Mouse (Mus musculus): ENCODE results near the gene Trabd.

Gene Trabd

DNA sequence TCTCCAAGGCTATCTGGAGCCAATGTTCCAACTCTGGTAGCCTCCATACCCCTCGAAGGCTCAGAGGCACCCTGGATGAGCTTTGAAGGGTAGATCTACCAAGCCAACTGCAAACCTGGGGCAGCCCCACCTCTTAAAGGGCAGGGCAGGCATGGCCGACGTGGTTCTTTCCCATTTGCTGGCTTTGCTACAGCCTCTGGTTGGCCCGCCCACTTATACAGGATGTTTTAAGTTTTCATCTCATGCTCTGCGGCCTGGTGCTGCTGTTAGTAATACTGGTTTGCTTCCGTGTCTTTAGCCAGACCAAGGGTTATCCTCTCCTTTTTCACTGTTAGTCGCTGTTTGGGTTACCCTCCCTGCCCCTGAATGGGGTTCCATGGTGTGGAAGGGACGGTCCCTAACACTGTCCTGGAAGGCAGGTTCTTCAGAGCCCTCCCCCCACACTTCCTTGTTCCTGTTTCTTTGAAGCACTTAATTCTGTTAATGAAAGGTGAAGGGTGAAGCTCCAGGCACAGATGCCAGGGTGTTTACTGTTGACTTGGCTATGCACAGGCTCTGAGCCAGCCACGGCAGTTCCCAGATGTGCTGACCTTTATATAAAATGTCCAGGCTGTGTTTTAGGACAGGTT, 3.4 kb downstream of the Trabd start:
- DNase-seq (ENCODE audit: low spot score) = no peak

DNA sequence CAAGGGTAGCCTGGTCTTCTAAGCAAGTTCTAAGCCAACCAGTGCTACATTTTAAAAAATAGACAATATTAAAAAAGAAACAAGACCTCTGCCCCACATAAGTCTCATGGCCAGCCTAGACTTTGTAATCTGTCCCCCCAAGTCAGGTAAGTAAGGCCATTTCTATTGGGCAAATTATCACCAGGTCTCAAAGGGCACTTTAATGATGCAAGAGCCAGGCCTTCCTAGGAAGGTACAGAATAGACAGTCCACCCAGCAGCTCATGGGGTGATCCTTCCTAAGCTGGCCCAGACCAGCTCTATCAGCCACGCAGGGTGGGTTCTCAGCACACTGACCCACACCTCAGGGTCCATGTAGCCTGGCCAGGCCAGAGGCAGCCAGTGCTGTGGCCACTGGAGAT, 9.0 kb downstream of the Trabd start:
- DNase-seq (ENCODE audit: low spot score) = no peak

DNA sequence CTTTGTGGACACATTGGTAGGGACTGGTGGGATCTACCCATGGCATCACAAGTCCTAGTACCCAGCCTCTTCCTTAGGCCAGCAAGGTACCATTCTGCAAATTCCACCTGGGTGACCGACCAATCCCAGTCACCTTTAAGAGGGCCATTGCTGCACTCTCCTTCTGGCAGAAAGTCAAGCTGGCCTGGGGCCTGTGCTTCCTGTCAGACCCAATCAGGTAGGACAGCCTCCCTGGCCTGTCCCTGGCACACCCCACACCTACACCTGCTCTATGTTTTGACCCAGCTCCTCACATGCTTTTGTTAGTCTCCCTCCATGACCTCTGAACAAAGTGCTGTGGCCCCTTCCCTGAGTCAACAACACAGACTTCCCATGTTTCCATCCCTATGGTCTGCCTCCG, 9.9 kb downstream of the Trabd start:
- no peak for DNase-seq (ENCODE audit: low spot score)

DNA sequence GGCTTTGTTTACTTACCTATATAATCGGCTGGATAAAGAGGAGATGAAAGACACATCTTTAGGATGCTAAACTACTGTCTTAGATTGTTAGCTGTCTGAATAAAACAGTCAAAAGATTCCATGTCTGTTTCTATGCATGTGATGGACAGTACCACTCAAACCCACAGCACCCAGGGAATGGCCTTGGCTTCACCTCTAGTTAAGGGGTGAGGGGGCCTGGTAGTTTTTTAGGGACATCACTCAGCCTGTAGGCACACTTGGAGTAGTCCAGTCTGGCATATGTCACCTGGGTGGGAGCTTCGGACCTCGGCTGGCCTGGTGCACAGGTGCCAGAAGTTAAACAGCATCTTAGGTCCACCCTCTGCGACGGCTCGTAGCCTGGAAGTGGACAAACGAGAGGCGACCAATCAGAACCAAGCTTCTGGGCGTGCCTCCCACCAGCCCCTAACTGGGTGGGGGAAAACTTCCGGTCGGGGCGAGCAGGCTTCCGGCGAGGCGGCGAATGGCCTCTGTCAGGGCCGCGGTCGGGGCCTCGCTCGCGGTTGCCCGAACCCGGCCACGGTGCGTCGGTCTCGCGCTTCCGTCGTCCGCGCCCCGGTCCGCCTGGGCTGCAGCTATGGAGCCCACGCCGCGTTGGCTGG, 13.8 kb downstream of the Trabd start, which contains the start of gene Selenoo:
TSS of gene Selenoo (plus strand) at position 478 of the 641 bp plus-strand sequence.
- DNase-seq (ENCODE audit: low spot score) = peak; percentile 86

DNA sequence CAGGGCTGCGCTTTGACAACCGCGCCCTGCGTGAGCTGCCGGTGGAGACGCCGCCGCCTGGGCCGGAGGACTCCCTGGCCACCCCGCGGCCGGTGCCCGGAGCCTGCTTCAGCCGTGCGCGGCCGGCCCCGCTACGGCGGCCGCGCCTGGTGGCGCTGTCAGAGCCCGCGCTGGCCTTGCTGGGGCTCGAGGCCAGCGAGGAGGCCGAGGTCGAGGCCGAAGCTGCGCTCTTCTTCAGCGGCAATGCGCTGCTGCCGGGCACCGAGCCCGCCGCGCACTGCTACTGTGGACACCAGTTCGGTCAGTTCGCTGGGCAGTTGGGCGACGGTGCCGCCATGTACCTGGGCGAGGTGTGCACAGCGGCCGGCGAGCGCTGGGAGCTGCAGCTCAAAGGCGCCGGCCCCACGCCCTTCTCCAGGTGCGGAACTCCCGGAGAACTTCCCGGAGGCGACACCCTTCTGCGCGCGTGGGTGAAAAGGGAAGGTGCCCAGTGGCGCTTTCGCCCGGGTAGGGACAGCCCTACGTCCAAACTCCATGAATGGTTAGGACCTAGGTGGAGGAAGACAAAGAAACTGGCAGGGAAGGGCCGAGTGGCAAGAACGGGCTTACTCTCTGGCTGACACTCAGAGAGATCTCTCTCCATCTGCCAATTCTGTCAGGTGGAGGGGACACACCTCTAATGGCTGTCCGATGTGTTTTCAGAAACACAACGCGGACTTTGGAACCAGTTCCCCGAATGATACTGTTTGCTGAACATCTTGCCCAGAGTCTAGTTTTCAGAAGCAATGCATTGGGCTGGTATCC, 14.5 kb downstream of the Trabd start:
- DNase-seq (ENCODE audit: low spot score) = peak; percentile 33

DNA sequence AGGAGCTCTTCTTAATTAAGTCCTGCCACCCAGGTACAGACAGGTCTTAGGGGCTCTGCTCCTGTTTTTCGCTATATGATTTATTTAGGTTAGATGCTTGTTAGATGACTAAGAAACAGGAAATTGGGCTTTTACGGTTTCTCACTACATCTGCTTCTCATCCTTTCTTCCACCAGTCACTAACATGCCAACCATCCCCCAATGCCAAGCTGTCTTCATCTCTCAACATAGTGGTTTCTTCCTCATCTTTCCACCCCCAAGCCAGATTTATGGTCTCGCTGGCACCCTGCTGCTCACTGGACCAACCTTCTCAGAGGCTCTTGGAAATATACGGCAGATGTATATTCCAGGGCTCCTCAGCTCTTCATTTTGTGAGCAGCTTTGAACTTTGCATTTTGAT, 15.7 kb downstream of the Trabd start:
- no peak for DNase-seq (ENCODE audit: low spot score)

DNA sequence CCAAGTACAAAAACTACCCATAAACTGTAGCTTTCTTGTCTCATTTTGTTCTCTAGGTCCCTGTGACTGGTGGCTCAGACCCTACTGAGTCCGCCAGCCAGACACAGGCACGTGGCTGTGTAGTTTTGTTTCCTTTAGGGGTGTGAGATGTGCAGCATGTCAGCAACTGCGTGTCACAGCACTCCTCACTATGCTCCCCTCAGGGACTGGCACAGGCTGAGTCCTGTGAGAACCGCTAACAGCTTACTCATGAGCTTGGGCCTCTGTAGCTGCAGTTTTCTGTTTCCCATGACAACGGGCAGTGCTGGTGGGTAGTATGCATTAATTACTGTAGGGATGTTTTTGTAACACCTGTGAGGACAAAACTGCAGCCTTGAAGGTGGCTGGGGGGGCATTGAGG, 17.3 kb downstream of the Trabd start:
- no peak for DNase-seq (ENCODE audit: low spot score)

DNA sequence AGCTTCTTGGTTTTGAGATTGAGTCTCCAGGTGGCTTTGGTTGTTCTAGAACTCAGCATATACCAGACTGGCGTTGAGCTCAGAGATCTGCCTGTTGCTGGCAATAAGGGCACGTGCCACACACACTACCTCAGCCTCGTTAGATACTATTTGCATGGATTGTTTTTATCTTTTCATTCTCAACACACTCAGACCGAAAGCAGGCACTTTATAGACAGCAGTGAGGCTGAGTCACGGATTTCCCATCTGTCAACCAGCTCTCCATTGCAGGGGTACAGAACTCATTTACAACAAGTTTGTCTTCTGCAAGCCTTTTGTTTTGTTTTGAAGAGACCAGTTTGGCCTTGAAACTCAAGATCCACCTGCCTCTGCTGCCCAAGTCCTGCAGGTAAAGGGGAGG, 22.5 kb downstream of the Trabd start:
- no peak for DNase-seq (ENCODE audit: low spot score)

DNA sequence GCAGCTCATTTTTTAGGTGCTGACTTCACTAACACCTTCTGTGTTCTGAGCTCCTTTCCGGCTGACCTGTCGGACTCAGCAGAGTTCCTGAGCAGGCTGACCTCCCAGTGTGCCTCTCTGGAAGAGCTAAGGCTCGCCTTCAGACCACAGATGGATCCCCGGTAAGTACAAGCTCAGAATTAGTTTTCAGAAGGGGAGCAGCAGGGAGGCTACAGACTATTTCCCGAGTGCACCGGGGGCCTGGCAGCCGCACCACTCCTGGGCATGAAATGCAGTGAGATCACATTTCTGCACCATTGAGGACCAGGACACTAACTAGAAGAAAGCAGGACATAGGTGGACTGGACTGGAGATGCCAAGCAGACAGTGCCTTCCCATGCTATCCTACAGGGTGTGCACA, 23.7 kb downstream of the Trabd start:
- no peak for DNase-seq (ENCODE audit: low spot score)

DNA sequence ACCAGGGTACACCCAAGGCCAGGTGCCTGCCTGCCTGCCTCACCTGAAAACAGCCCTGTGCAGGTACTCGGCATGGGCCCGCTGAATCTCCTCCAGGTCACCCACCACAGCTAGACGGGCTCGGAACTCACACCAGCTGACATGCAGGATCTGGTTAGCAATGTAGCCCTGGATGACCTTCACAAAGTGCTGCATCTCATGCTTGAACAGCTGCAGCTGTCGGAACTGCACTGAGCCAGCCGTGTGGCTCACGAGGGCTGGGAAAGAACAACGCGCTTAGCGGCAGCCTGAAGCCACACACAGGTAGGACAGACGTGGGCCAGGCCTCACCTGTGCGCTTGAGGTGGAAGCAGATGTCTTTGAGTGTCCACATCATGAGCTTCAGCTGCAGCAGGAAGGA, 25.9 kb downstream of the Trabd start:
- DNase-seq (ENCODE audit: low spot score) = no peak

DNA sequence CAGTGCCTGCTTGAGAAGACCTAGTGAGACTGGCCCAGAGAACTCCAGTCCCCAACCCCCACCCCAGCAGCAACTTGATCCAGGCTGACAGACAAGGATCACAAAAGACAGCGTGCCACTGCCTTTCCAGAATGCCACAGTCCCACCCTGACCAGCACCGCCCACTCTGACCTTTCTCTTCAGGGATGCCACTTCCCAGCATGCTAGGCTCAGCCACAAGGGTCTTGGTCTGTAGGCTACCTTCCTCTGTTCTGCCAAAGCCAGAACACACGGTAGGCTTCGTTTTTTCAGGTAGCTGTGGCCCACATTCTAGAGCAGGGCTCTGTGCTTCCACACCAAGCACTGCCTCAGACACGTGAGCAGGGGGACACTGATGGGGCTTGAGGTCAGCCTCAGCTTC, 27.7 kb downstream of the Trabd start:
- DNase-seq (ENCODE audit: low spot score) = no peak

DNA sequence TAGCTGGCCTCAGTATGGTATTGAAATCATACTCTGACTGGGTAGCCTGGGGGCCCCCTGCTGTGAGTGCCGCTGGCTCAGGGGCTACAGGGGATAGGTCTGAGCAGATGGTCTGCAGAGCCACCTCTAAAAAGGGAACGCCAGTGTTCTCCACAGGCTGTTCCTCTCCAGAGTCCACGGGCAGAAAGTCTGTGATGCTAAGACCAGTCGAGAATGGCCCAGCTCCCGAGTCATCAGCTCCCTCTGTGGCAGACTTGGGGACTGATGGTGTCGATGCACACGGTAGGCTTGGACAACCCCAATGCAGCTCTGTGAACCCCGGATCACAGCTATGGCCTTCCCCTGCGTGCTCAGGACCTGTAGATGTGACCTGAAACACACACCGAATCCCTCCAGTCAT, 29.0 kb downstream of the Trabd start:
- no peak for DNase-seq (ENCODE audit: low spot score)

DNA sequence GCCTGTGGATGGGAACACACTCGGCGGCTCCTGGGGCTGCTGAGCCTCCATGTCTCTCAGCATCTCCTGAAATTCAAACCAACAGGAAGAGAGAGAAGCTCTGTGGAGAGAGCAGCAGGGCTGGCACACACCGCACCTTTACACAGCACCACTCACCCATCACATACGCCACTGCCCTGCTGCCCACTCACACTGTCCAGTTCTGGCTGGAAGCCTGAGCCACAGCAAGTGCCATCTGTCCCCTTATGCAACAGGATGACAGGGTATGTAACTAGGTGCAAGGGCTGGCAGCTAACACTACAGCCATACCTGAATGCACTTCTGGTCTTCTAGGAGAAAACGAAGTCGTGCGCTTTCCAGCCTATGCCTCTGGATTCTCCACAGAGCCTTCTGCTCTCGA, 29.5 kb downstream of the Trabd start:
- DNase-seq (ENCODE audit: low spot score) = no peak

DNA sequence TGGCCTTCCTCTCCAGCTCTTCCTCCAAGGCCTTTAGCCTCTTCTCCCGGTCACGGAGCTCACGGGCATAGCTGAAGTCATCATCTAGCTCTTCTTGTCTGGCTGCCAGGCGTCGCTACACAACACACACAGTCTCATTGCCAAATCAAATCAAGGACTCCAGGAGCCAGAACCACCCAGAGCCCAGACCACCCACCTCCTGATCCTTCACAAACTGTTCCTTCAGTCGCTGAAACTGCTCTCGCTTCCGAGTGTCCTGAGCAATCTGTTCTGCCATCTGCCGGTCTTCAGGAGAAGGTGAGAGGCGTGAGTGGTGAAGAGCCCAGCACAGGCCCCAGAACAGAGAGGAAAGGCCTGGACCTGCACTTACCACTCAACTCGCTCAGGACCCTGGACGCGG, 31.1 kb downstream of the Trabd start:
- no peak for DNase-seq (ENCODE audit: low spot score)

DNA sequence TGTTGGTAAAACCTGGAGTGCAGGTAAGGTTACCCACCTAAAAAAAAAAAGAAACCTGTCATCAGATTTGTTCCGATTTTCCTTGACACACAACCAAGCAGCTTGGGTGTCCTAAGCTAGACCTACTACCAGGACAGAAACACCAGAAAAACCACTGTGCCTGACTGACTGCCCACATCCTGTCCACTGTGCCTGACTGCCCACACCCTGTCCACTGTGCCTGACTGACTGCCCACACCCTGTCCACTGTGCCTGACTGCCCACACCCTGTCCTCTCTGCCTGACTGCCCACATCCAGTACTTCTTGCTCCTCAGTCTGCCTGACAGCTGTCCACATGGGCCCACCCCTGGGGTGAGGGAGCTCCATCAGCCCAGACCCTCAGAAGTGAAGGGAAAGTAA, 32.1 kb downstream of the Trabd start:
- DNase-seq (ENCODE audit: low spot score) = no peak

DNA sequence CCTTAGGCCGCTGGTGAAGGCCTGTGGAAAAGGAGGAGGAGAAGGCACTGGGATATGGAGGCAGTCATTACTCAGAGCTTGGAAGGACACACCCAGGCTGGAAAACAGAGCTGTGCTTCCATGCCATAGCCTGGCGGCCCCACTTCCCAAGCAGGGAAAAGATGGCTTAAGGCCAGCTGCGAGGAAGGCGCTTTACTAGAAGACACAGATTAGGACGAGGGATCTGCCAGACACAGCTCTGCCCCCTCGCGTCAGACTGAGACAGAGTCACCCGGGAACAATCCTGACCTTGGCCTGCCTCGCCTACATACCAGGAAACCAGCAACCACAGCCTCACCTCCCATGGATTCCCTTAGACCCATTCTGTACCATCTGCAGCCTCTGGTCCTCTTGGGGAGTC, 35.2 kb downstream of the Trabd start:
- DNase-seq (ENCODE audit: low spot score) = peak; percentile 62

DNA sequence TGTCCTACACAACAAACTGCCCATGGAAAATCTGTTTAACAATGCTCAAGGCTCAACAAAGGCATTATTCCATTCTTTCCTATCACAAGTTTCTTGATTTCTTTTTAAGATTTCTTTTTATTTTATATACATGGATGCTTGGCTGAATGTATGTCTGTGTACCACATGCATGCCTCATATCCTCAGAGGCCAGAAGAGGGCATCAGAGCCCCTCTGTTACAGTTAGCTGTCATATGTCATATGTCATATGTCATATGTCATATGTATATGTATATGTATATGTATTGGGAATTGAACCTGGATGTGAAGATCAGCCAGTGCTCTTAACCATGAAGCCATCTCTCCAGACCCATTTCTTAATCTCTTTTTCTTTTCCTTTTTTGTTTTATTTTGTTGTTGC, 43.1 kb downstream of the Trabd start:
- DNase-seq (ENCODE audit: low spot score) = no peak

DNA sequence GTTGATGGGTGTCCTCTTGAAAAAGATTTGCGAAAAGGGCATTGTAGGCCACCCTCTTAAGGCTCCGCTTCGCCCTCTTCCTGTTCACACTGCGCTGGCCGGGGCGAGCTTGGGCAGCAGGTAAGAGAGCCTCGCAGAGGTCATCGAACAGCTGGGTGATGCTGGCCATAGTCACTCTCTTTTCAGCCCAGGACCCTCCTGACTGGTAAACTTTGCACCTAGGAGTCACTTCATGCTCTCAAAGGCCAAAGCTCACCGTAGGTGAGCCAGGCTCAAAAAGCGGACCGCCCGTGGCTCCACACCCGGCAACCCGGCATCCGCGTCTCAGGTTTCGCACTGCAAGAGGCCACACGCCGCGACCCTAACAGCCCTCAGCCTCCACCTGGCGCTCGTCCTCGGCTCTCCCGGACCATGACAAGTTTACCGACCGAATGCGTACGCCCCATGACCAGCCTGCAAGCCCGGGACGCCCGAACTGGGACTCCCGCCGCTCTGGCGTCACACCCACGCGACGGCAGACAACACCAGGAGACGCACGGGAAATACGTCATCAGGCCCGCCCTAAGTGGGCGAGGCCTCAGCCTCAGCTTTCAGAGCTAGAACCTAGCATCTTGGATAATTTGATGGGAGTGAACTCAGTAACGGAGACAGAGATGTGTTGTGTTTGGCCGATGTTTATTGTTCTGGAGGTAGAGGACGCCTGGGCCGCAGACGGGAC, 47.9 kb downstream of the Trabd start, which contains the start of gene Tubgcp6:
TSS of gene Tubgcp6 (minus strand) at position 464 of the 718 bp plus-strand sequence.
- DNase-seq (ENCODE audit: low spot score) = peak; percentile 87

DNA sequence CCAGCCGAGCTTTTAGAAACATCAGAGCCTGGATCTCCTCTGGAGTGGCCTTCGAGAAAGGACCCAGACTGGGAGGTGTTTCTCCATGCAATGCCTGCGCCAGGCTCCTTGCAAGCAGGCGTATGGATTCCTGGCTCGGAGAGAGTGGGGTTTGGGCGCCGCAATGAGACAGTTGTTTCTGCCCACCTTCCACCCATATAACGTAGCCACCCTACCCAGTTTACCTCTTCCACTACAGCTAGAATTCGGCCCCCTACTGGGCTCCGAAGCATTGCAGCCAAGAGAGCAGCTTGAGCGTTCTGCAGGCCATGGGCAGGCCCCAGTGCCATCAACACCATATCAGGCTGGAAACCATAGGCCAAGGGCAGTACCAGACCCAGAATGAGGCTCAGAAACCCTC, 48.7 kb downstream of the Trabd start:
- DNase-seq (ENCODE audit: low spot score) = no peak

DNA sequence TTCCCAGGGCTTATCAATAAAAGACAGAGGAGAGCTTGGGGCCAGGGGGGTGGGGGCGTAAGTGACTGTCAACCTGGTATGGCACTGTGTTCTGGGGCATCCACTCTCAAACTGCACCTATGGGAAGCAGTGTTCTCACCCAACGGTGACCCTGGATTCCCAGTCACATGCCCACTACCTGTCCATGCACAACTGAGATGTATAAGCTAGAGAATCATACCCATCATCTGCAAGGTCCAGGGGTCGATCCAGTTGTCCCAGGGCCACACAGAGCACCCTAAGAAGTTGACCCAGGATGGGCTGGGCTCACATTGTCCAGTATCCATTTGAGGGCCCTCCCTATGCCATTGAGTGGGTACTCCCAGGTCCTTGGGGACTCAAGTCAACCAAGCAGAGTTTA, 49.4 kb downstream of the Trabd start:
- no peak for DNase-seq (ENCODE audit: low spot score)

DNA sequence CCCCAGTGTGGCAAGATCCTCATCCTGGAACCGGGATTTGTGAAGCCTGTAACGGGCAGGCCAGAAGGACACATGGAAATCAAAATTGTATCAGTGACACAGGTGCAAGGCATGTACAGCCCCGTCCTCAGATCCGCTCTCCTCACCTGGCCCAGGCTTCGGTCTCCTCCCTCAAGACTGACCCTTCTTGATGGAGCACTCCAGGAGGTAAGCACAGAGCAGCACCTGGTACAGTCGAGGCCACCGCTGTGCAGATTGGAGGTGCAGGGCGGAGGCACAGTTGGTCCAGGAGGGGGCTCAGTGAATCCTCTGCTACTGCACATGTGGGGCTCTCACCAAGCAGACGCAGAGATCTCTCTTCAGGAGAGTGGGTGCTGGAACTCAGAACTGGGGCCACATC, 50.4 kb downstream of the Trabd start:
- DNase-seq (ENCODE audit: low spot score) = no peak

DNA sequence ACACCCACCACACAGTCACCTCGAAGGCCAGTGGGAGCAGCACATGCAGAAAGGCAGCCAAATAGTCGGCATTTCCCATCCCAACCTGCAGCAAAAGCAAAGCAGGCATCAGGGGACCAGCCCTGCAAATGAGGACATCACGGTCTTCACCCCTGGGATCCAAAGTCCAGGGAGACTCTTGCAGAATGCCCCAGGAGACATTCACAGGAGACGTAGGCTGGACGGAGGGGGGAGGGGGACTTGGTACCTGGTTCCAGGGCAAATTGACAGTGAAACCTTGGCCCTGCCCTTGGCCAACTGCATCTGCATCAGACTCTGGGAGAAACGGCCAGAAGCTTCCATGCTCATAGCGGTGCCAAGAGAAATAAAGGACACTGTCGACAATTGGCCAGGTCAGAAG, 51.7 kb downstream of the Trabd start:
- no peak for DNase-seq (ENCODE audit: low spot score)
